Mouse (Mus musculus): ENCODE data around the gene Dpysl5. TPM values are rescaled to one million over a fixed set of nuclear protein-coding genes. Genes with fewer than 3 reads are reported as not detected.

Dpysl5 gene
- polyA plus RNA-seq, 1 experiment from 2014 or later, result 17.0 TPM

DNA sequence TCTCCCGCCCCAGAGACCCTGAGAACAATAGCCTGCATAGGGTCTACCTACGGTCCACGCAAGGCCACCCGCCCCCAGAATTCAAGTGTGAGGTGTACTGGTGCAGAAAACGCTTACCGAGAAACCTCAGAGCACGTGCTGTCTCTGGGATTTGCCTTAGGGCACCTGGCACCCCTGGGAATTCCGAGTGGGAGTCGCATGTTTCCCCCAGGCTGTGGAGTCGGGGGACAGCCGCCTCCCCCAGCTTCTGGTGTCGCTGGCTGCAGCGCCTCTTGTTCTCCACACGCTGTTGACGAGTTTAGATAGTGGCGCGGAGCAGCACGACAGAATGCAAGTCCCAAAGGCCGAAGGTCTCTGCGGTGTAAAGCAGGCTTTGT lies 1.9 kb downstream of the Dpysl5 start:
- peak; percentile 65 for DNase-seq (ENCODE audit: low spot score)

DNA sequence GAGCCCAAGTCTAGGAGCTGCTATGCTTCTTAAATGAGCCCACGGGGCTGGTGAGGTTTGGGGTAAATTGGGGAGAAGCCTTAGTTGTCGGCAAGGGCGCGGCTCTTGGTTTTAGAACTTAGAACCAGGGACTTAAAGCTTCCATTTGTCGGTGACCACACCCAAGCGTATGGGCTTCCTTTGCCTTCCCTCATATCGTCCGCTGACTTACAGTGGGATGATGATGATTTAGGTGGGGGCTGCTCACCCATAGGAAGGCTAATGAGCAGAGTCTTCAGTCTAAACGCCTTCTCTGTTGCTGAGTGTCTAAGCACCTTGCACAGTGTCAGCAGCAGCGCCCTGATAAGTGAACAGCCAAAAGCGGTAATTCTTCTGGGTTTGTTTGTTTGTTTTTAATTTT lies 2.3 kb downstream of the Dpysl5 start:
- no peaks in the 10 kb centered on the region for H3K9me3 ChIP-seq (ENCODE audit: control insufficient read depth, low read length)
- H3K9ac ChIP-seq (ENCODE audit: low read depth, low read length), result peak overlapping the region; percentile 61
- no peak for DNase-seq (ENCODE audit: low spot score)
- peak overlapping the region; percentile 86 for H3K4me2 ChIP-seq (ENCODE audit: low read depth, low read length)
- 26% methylated on average over 11 of the region's 11 CpGs for WGBS
- no peaks in the 10 kb centered on the region for H3K36me3 ChIP-seq (ENCODE audit: control insufficient read depth, insufficient read depth, low read length)
- H3K27ac ChIP-seq (replicated peaks; ENCODE audit: low read depth, low read length), result no peak overlapping the region
- H3K4me3 ChIP-seq (ENCODE audit: low read depth, low read length), result peak overlapping the region; percentile 54
- peaks cover 23% of the 10 kb centered on the region; the same call in 1 of the 2 replicates for H3K4me1 ChIP-seq (ENCODE audit: control insufficient read depth, insufficient read depth, low read length)
- H3K27me3 ChIP-seq (replicated peaks; ENCODE audit: control insufficient read depth, insufficient read depth, low read length), result peaks cover 50% of the 10 kb centered on the region
- no peak for ATAC-seq (ENCODE audit: low read depth)

More for the DNA sequence above, 1.9 kb downstream of the Dpysl5 start:
- Histone ChIP-seq H3K36me3 (ENCODE audit: control insufficient read depth, insufficient read depth, low read length) (no peaks in the 10 kb centered on the region), H3K9me3 (ENCODE audit: control insufficient read depth, low read length) (no peaks in the 10 kb centered on the region), H3K27me3 (replicated peaks; ENCODE audit: control insufficient read depth, insufficient read depth, low read length) (peaks cover 50% of the 10 kb centered on the region), H3K27ac (replicated peaks; ENCODE audit: low read depth, low read length) (no peak overlapping the region), H3K4me3 (ENCODE audit: low read depth, low read length) (peak overlapping the region; percentile 54), H3K4me2 (ENCODE audit: low read depth, low read length) (peak overlapping the region; percentile 86), H3K4me1 (ENCODE audit: control insufficient read depth, insufficient read depth, low read length) (peaks cover 23% of the 10 kb centered on the region; the same call in 1 of the 2 replicates), H3K9ac (ENCODE audit: low read depth, low read length) (peak overlapping the region; percentile 61)
- ATAC-seq (ENCODE audit: low read depth), result peak; percentile 41; the same call in 1 of the 2 replicates
- WGBS, result under 1% methylated on average over 19 of the region's 20 CpGs

DNA sequence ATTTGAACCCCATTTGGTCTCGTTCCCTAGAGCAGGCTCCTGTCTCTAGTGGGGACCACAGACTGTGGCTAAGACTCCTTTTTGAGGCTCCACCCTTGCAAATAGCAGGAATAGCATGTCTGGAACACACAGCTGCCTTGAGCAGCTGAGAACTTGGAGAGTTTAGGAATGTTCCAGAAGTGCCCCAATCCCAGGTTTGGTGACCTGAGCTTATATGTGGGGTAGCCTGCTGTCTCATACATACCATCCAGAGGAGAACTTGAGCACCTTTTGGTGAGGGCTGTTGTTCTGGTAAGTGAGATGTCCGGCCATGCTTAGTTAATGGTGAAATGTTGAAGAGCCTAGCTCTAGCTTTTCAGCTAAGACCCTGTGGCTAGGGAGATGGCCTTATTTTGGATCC lies 4.9 kb downstream of the Dpysl5 start:
- H3K27me3 ChIP-seq (replicated peaks; ENCODE audit: control insufficient read depth, insufficient read depth, low read length), result peaks cover 41% of the 10 kb centered on the region
- ATAC-seq (ENCODE audit: low read depth) (no peak), DNase-seq (ENCODE audit: low spot score) (no peak)
- H3K4me3 ChIP-seq (ENCODE audit: low read depth, low read length), result no peak overlapping the region
- no peak overlapping the region for H3K27ac ChIP-seq (replicated peaks; ENCODE audit: low read depth, low read length)
- no peaks in the 10 kb centered on the region for H3K9me3 ChIP-seq (ENCODE audit: control insufficient read depth, low read length)
- H3K36me3 ChIP-seq (ENCODE audit: control insufficient read depth, insufficient read depth, low read length), result no peaks in the 10 kb centered on the region
- peaks cover 15% of the 10 kb centered on the region; the same call in 1 of the 2 replicates for H3K4me1 ChIP-seq (ENCODE audit: control insufficient read depth, insufficient read depth, low read length)
- no peak overlapping the region for H3K4me2 ChIP-seq (ENCODE audit: low read depth, low read length)
- no peak overlapping the region for H3K9ac ChIP-seq (ENCODE audit: low read depth, low read length)
- WGBS, result 86% methylated on average over 2 of the region's 2 CpGs

DNA sequence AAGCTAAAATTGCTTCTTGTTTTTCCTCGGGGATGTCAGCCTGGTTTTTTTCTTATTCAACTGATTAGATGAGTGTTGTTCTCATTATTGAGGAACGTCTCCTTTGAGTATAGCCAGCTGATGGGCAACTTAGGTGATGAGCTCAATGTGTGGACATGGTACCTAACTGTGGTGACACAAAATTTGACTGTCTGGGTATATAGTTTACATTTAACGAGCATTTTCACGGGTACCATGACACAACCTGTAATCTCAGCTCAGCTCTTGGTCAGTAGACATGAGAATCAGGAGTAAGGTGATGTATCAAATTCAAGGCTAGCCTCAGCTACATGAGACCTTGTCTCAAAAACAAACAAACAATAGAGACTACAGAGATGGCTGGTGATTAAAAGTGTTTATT lies 6.1 kb downstream of the Dpysl5 start:
- Histone ChIP-seq H3K4me3 (ENCODE audit: low read depth, low read length) (no peak overlapping the region), H3K4me1 (ENCODE audit: control insufficient read depth, insufficient read depth, low read length) (peaks cover 10% of the 10 kb centered on the region; the same call in 1 of the 2 replicates), H3K27ac (replicated peaks; ENCODE audit: low read depth, low read length) (no peak overlapping the region), H3K4me2 (ENCODE audit: low read depth, low read length) (no peak overlapping the region), H3K27me3 (replicated peaks; ENCODE audit: control insufficient read depth, insufficient read depth, low read length) (peaks cover 29% of the 10 kb centered on the region), H3K36me3 (ENCODE audit: control insufficient read depth, insufficient read depth, low read length) (no peaks in the 10 kb centered on the region), H3K9me3 (ENCODE audit: control insufficient read depth, low read length) (no peaks in the 10 kb centered on the region), H3K9ac (ENCODE audit: low read depth, low read length) (no peak overlapping the region)
- no peak for ATAC-seq (ENCODE audit: low read depth)
- DNase-seq (ENCODE audit: low spot score), result no peak
- WGBS, result 82% methylated on average over 4 of the region's 4 CpGs

DNA sequence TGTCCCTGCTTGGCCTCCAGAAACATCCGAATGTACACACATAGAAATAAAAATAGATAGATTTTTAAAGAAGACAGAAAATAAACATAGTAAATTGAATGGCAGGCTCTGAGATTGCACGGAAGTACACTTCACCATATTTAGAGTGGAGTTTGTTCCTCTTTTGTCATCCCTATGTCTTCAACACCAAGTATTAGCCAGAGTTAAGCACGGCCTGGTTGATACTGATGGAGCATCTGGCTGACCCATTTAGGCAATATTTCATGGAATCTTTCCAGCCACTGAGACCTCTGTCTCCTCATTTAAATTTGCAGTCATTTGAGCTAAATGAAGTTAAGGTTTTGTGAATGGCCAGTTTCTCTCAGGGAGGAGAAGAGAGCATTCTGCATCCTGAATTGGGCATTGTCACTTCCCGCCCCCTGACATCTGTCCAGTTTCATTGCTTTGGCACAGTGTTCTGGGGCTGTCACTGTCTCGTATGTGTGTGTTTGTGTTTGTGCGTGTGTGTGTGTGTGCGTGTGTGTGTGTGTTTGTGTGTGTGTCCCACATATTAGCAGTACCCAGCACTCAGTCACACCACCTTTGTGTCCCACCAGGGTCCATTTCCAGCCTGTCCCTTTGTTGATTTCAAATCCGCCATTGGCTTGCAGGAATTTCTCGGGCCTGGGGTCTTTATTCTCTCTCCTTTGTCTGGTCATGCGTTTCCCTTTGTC lies 6.8 kb downstream of the Dpysl5 start:
- H3K9me3 ChIP-seq (ENCODE audit: control insufficient read depth, low read length), result no peaks in the 10 kb centered on the region
- DNase-seq (ENCODE audit: low spot score) (no peak), ATAC-seq (ENCODE audit: low read depth) (no peak)
- H3K4me1 ChIP-seq (ENCODE audit: control insufficient read depth, insufficient read depth, low read length), result peaks cover 5% of the 10 kb centered on the region; the same call in 1 of the 2 replicates
- H3K27me3 ChIP-seq (replicated peaks; ENCODE audit: control insufficient read depth, insufficient read depth, low read length), result peaks cover 23% of the 10 kb centered on the region
- H3K27ac ChIP-seq (replicated peaks; ENCODE audit: low read depth, low read length), result no peak overlapping the region
- no peak overlapping the region for H3K4me2 ChIP-seq (ENCODE audit: low read depth, low read length)
- 80% methylated on average over 10 of the region's 10 CpGs for WGBS
- no peaks in the 10 kb centered on the region for H3K36me3 ChIP-seq (ENCODE audit: control insufficient read depth, insufficient read depth, low read length)
- no peak overlapping the region for H3K4me3 ChIP-seq (ENCODE audit: low read depth, low read length)
- no peak overlapping the region for H3K9ac ChIP-seq (ENCODE audit: low read depth, low read length)

DNA sequence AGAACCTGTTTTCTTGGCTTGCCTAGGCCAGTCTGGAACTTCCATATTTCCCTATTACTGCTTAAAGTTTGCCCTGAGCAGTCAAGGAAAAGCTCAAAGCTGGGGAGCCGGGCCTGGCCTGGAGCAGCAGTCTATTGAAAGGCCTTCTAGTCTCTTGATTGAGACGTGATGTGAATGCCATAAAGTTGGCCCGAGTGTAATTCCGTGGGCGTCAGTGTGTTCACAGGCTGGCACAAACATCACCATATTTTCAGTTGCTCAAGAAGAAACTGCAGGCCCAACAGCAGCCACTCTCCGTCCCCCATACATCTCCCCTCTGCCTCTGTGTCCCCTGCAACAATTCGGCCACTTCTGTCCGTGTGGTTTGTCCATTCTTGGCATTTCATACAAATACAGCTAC lies 10.6 kb downstream of the Dpysl5 start:
- H3K4me2 ChIP-seq (ENCODE audit: low read depth, low read length), result no peak overlapping the region
- H3K9me3 ChIP-seq (ENCODE audit: control insufficient read depth, low read length), result no peaks in the 10 kb centered on the region
- H3K4me3 ChIP-seq (ENCODE audit: low read depth, low read length), result no peak overlapping the region
- H3K27me3 ChIP-seq (replicated peaks; ENCODE audit: control insufficient read depth, insufficient read depth, low read length), result no peaks in the 10 kb centered on the region
- H3K4me1 ChIP-seq (ENCODE audit: control insufficient read depth, insufficient read depth, low read length), result no peaks in the 10 kb centered on the region
- DNase-seq (ENCODE audit: low spot score), result no peak
- H3K27ac ChIP-seq (replicated peaks; ENCODE audit: low read depth, low read length), result no peak overlapping the region
- no peaks in the 10 kb centered on the region for H3K36me3 ChIP-seq (ENCODE audit: control insufficient read depth, insufficient read depth, low read length)
- no peak for ATAC-seq (ENCODE audit: low read depth)
- WGBS, result 89% methylated on average over 8 of the region's 8 CpGs
- H3K9ac ChIP-seq (ENCODE audit: low read depth, low read length), result no peak overlapping the region

DNA sequence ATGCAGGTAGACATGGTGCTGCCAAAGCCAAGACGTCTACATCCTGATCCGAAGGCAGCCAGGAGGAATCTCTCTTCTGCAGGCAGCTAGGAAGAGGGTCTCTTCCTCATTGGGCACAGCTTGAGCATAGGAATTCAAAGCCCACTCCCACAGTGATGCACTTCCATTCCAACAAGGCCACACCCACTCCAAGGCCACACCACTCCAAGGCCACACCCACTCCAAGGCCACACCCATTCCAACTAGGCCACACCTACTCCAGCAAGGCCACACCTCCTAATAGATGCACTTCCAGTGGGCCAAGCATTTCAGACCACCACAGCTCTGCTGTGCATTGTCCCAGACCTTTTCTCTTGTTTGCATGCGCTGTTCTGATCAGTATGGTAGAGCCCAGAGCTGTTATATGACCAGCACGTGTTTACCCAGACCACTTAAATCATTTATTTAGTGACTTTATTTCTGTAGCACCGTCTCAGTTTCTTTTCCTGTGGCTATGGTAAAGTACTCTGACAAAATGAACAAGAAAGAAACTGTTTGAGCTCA lies 14.9 kb downstream of the Dpysl5 start:
- Histone ChIP-seq H3K27me3 (replicated peaks; ENCODE audit: control insufficient read depth, insufficient read depth, low read length) (no peaks in the 10 kb centered on the region; the same call in 1 of the 2 replicates), H3K27ac (replicated peaks; ENCODE audit: low read depth, low read length) (no peak overlapping the region), H3K4me1 (ENCODE audit: control insufficient read depth, insufficient read depth, low read length) (no peaks in the 10 kb centered on the region), H3K4me3 (ENCODE audit: low read depth, low read length) (no peak overlapping the region), H3K9me3 (ENCODE audit: control insufficient read depth, low read length) (no peaks in the 10 kb centered on the region), H3K9ac (ENCODE audit: low read depth, low read length) (no peak overlapping the region), H3K36me3 (ENCODE audit: control insufficient read depth, insufficient read depth, low read length) (no peaks in the 10 kb centered on the region), H3K4me2 (ENCODE audit: low read depth, low read length) (no peak overlapping the region)
- ATAC-seq (ENCODE audit: low read depth) (no peak), DNase-seq (ENCODE audit: low spot score) (no peak)
- 86% methylated on average over 5 of the region's 5 CpGs for WGBS

DNA sequence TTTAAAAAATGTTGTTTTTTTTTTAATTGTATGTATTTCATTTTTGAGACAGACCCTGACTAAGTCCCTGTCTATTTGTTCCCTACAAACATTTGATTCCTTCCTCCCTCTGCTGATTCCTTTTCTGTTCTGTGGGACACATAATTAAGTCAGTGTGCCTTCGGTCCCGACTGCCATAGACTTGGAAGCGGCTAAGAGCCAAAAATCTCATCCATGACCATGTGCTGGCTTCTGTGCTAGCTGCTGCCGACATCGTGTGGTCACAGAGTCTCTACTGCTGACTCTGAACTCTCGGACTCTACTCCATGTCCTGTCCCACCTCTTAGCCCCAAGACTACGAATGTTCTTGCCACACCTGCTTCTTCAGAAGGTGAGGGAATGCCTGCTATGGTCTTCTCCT lies 21.1 kb downstream of the Dpysl5 start:
- no peak overlapping the region for H3K4me2 ChIP-seq (ENCODE audit: low read depth, low read length)
- no peaks in the 10 kb centered on the region for H3K9me3 ChIP-seq (ENCODE audit: control insufficient read depth, low read length)
- H3K4me1 ChIP-seq (ENCODE audit: control insufficient read depth, insufficient read depth, low read length), result no peaks in the 10 kb centered on the region; the same call in 1 of the 2 replicates
- DNase-seq (ENCODE audit: low spot score), result no peak
- no peaks in the 10 kb centered on the region for H3K36me3 ChIP-seq (ENCODE audit: control insufficient read depth, insufficient read depth, low read length)
- H3K4me3 ChIP-seq (ENCODE audit: low read depth, low read length), result no peak overlapping the region
- no peak overlapping the region for H3K9ac ChIP-seq (ENCODE audit: low read depth, low read length)
- ATAC-seq (ENCODE audit: low read depth), result no peak
- no peaks in the 10 kb centered on the region; the same call in 1 of the 2 replicates for H3K27me3 ChIP-seq (replicated peaks; ENCODE audit: control insufficient read depth, insufficient read depth, low read length)
- no peak overlapping the region for H3K27ac ChIP-seq (replicated peaks; ENCODE audit: low read depth, low read length)
- 74% methylated on average over 7 of the region's 7 CpGs for WGBS

DNA sequence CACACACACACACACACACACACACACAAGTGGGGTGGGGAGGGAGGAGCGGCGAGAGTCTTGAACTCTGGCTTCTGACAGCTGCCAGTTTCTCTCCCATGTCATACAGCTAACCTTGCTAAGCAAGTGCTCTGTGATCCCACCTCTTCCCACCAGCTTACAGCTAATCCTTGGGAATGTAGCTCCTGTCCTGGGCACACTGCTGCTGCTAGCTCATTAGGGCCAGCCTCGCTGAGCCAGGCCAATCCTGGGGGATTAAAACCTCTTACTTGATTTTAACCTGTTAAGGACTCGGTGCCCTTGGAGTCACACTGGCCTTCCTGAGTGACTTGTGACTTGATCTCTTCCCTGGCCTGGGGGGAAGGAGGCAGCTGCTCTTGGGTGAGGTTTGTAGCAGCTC lies 23.3 kb downstream of the Dpysl5 start:
- H3K9me3 ChIP-seq (ENCODE audit: control insufficient read depth, low read length), result no peaks in the 10 kb centered on the region
- peak; percentile 61 for DNase-seq (ENCODE audit: low spot score)
- 43% methylated on average over 4 of the region's 4 CpGs for WGBS
- no peaks in the 10 kb centered on the region for H3K27me3 ChIP-seq (replicated peaks; ENCODE audit: control insufficient read depth, insufficient read depth, low read length)
- no peak overlapping the region for H3K27ac ChIP-seq (replicated peaks; ENCODE audit: low read depth, low read length)
- H3K36me3 ChIP-seq (ENCODE audit: control insufficient read depth, insufficient read depth, low read length), result no peaks in the 10 kb centered on the region
- no peak overlapping the region for H3K4me3 ChIP-seq (ENCODE audit: low read depth, low read length)
- peak; percentile 62 for ATAC-seq (ENCODE audit: low read depth)
- peak overlapping the region; percentile 2; the same call in 1 of the 2 replicates for H3K9ac ChIP-seq (ENCODE audit: low read depth, low read length)
- H3K4me1 ChIP-seq (ENCODE audit: control insufficient read depth, insufficient read depth, low read length), result peaks cover 10% of the 10 kb centered on the region
- no peak overlapping the region for H3K4me2 ChIP-seq (ENCODE audit: low read depth, low read length)
